Mouse (Mus musculus) liver, embryonic 14.5 days (tissue): Measurements from ENCODE around the gene Dlx2.

ENCODE experiments used
- CTCF ChIP-seq: IDR thresholded peaks from 2 replicates; pipeline ENCODE4 v1.5.1; 2016; ENCODE audit warnings: antibody characterized with exemption, low read depth, control low read depth
- EP300 ChIP-seq: IDR thresholded peaks from 2 replicates; pipeline ENCODE4 v1.6.1; 2016; ENCODE audit warnings: antibody characterized with exemption, low read depth

DNA sequence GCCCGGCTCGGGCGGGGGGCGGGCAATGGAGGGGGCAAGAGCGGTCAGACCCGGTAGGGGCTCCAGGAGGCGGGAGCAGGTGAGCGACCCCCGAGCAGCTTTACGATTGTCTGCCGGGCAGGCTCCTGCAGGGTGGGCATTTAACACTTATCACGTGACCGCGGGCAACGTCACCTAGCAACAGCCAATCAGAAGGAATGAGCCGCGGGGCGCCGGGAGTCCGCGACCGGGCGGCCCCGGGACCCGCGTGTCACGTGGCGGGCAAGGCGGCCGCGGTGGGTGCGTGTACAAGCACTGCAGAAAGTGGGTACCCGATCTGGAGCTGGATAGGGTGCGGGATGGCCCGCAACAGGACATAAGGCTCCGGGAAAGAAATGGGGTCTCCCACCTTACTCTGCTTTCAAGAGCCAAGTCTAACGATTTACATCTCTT is at the start of gene Dlx2:
- TF ChIP-seq CTCF (no peak), EP300 (no peak)
